Mouse (Mus musculus): ENCODE data around the gene Pcsk6.

DNA sequence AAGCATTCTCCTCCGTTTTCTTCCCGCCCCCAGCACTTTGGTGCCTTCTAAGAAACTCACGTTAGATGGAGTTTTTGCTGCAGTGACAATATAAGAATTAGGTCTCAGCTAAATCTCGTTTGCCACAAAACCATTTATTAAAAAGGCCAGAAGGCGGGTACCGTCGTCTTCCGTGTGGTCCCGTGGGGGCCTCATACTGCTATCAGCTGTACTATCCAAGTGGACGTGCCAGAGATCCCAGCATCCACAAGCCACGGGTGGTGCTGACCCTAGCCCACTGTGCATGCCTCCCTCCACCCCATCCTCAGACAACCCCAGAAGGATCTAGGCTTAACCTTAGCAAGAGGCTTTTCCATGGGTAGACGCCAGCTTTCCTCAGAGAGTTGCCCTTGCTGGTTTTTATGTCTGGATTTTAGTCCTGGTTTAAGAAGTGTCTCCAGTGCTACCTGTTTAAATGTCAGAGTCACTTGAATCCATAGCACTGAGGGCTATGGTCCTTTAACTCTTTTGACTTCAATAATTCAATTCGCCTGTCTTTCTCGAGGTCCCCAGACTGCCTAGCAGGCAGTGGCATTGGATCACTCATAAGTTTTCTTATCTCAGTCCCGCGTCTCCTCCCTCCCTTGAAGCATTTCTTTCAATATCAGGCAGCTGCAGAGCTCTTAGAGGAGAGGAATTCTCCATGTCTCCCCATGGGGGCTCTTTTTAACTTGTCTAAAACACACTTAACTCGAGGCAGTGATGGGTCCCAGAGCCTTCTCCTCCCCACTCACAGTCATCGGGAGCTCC lies 178.7 kb downstream of the Pcsk6 start:
- no peak for TF ChIP-seq CTCF (IDR thresholded peaks at IDR 0.05; ENCODE audit: low read depth, low read length)
- no peak for TF ChIP-seq TAL1 (conservative IDR thresholded peaks at IDR 0.05; ENCODE audit: low read depth, low read length)
- TF ChIP-seq GATA2 (IDR thresholded peaks at IDR 0.05; ENCODE audit: borderline replicate concordance, low read depth, low read length): no peak
- TF ChIP-seq GATA1 (IDR thresholded peaks at IDR 0.05; ENCODE audit: borderline replicate concordance, low read length): no peak
